Mouse (Mus musculus): ENCODE measurements around the gene Rps6kb1.

- TF ChIP-seq CTCF (IDR thresholded peaks at IDR 0.05; ENCODE audit: control insufficient read depth, insufficient read depth, insufficient read length): no peak
- no peak for TF ChIP-seq MYOG (IDR thresholded peaks at IDR 0.05; ENCODE audit: control insufficient read depth, extremely low read depth, insufficient read length)
- TF ChIP-seq USF1 (IDR thresholded peaks at IDR 0.05; ENCODE audit: low read depth): no peak
- no peak for TF ChIP-seq CEBPB (IDR thresholded peaks at IDR 0.05; ENCODE audit: low read depth)
Measured at GRCm38 (mm10) chr11:86591301-86591845, 46.8 kb upstream of the Rps6kb1 start.
